Mouse (Mus musculus) lung, embryonic 14.5 days (tissue): Measurements from ENCODE around the gene Plxnb1. TPM values are rescaled to one million over a fixed set of nuclear protein-coding genes. Genes with fewer than 3 reads are reported as not detected.

ENCODE experiments used
- ATAC-seq: fragments of 200-750 bp; cut with Nextera tagmentation; 2 replicates; pipeline ENCODE4 v1.8.0; 2017; ENCODE audit warnings: mild to moderate bottlenecking, moderate TSS enrichment, moderate library complexity; ENCODE audit not compliant: insufficient read depth
- DNase-seq: peaks from one replicate; pipeline ENCODE4 v3.0.0-alpha.2; 2015
- H3K27ac ChIP-seq: fragments of 300-500 bp; sonication (generic); 2 replicates; pipeline ENCODE4 v1.5.1; 2014; ENCODE audit warnings: low read depth, mild to moderate bottlenecking, moderate library complexity
- H3K27me3 ChIP-seq: fragments of 300-500 bp; sonication (generic); 2 replicates; pipeline ENCODE4 v1.6.1; 2014; ENCODE audit warnings: low read length, control low read depth; ENCODE audit not compliant: insufficient read depth
- H3K36me3 ChIP-seq: fragments of 300-500 bp; sonication (generic); 2 replicates; pipeline ENCODE4 v1.6.1; 2014; ENCODE audit warnings: control low read depth; ENCODE audit not compliant: insufficient read depth
- H3K4me1 ChIP-seq: fragments of 300-500 bp; sonication (generic); 2 replicates; pipeline ENCODE4 v1.6.1; 2014; ENCODE audit warnings: antibody characterized with exemption, control low read depth; ENCODE audit not compliant: insufficient read depth
- H3K4me2 ChIP-seq: fragments of 300-500 bp; sonication (generic); 2 replicates; pipeline ENCODE4 v1.6.1; 2014; ENCODE audit warnings: mild to moderate bottlenecking
- H3K4me3 ChIP-seq: fragments of 300-500 bp; sonication (generic); 2 replicates; pipeline ENCODE4 v1.5.1; 2014; ENCODE audit warnings: low read depth, low read length
- H3K9ac ChIP-seq: fragments of 300-500 bp; sonication (generic); 2 replicates; pipeline ENCODE4 v1.6.1; 2014
- H3K9me3 ChIP-seq: fragments of 300-500 bp; sonication (generic); 2 replicates; pipeline ENCODE4 v1.6.1; 2016; ENCODE audit warnings: low read depth, low read length, control low read depth
- CTCF ChIP-seq: IDR thresholded peaks from 2 replicates; pipeline ENCODE4 v1.5.1; 2016; ENCODE audit warnings: antibody characterized with exemption, low read depth
- WGBS: fragments of 180-500 bp; shearing (Covaris S2); extraction: QIAGEN DNeasy Blood & Tissue Kit; methylation state at CpG from one replicate; pipeline ENCODE4 v1.1.7; 2014; 5-methylcytosine and 5-hydroxymethylcytosine counted together
- polyA plus RNA-seq: library from polyadenylated mRNA; unstranded; fragments of >200 nt; fragmentation: Nextera tagmentation; extraction: Ambion mirVana; gene quantifications from 2 replicates; pipeline ENCODE4 v1.2.1, GENCODE M21; 2014

Plxnb1 gene
- polyA plus RNA-seq, 1 experiment from 2014 or later: 18.4 TPM

- no peak for TF ChIP-seq CTCF
- no peak overlapping the region for H3K27ac ChIP-seq
- peaks cover 98% of the 10 kb centered on the region for H3K36me3 ChIP-seq
- DNase-seq: no peak
- no peak overlapping the region for H3K9ac ChIP-seq
- H3K9me3 ChIP-seq: no peaks in the 10 kb centered on the region
- ATAC-seq: no peak
- no peaks in the 10 kb centered on the region for H3K27me3 ChIP-seq
- H3K4me1 ChIP-seq: no peaks in the 10 kb centered on the region
- no peak overlapping the region for H3K4me3 ChIP-seq
- WGBS: 88% methylated on average over 4 of the region's 4 CpGs
- H3K4me2 ChIP-seq: no peak overlapping the region
Observed at GRCm38 (mm10) chr9:109111101-109111500, 15.9 kb downstream of the Plxnb1 start.

GRCm38 (mm10) chr9:109111591-109111990, 16.4 kb downstream of the Plxnb1 start:
- Histone ChIP-seq H3K27ac (no peak overlapping the region), H3K4me2 (no peak overlapping the region), H3K4me3 (no peak overlapping the region), H3K4me1 (no peaks in the 10 kb centered on the region), H3K36me3 (peaks cover 98% of the 10 kb centered on the region), H3K9me3 (no peaks in the 10 kb centered on the region), H3K9ac (no peak overlapping the region), H3K27me3 (no peaks in the 10 kb centered on the region)
- no peak for TF ChIP-seq CTCF
- ATAC-seq: no peak
- no peak for DNase-seq
- 91% methylated on average over 9 of the region's 9 CpGs for WGBS

- Histone ChIP-seq H3K9me3 (no peaks in the 10 kb centered on the region), H3K4me2 (no peak overlapping the region), H3K27me3 (no peaks in the 10 kb centered on the region), H3K27ac (no peak overlapping the region), H3K36me3 (peaks cover 100% of the 10 kb centered on the region), H3K9ac (no peak overlapping the region), H3K4me3 (no peak overlapping the region), H3K4me1 (no peaks in the 10 kb centered on the region)
- 84% methylated on average over 8 of the region's 8 CpGs for WGBS
- ATAC-seq (no peak), DNase-seq (no peak)
- no peak for TF ChIP-seq CTCF
Observed at GRCm38 (mm10) chr9:109113331-109113730, 18.1 kb downstream of the Plxnb1 start.

GRCm38 (mm10) chr9:109114276-109114675, 19.1 kb downstream of the Plxnb1 start:
- no peak for TF ChIP-seq CTCF
- Histone ChIP-seq H3K9ac (no peak overlapping the region), H3K9me3 (no peaks in the 10 kb centered on the region), H3K4me3 (no peak overlapping the region), H3K4me2 (no peak overlapping the region), H3K36me3 (peaks cover 100% of the 10 kb centered on the region), H3K27ac (no peak overlapping the region), H3K4me1 (no peaks in the 10 kb centered on the region), H3K27me3 (no peaks in the 10 kb centered on the region)
- DNase-seq (no peak), ATAC-seq (no peak)
- 95% methylated on average over 11 of the region's 11 CpGs for WGBS

- Histone ChIP-seq H3K36me3 (peaks cover 98% of the 10 kb centered on the region), H3K9me3 (no peaks in the 10 kb centered on the region), H3K4me2 (no peak overlapping the region), H3K27ac (no peak overlapping the region), H3K27me3 (no peaks in the 10 kb centered on the region), H3K4me1 (no peaks in the 10 kb centered on the region), H3K4me3 (no peak overlapping the region), H3K9ac (no peak overlapping the region)
- 88% methylated on average over 7 of the region's 7 CpGs for WGBS
- no peak for TF ChIP-seq CTCF
- DNase-seq: no peak
- no peak for ATAC-seq
Observed at GRCm38 (mm10) chr9:109114871-109115270, 19.7 kb downstream of the Plxnb1 start.

- no peak for ATAC-seq
- WGBS: 89% methylated on average over 10 of the region's 10 CpGs
- no peaks in the 10 kb centered on the region for H3K27me3 ChIP-seq
- no peak for DNase-seq
- H3K36me3 ChIP-seq: peaks cover 87% of the 10 kb centered on the region
- no peak for TF ChIP-seq CTCF
- no peaks in the 10 kb centered on the region for H3K9me3 ChIP-seq
- no peak overlapping the region for H3K9ac ChIP-seq
- no peak overlapping the region for H3K4me2 ChIP-seq
- H3K4me1 ChIP-seq: no peaks in the 10 kb centered on the region
- H3K27ac ChIP-seq: no peak overlapping the region
- H3K4me3 ChIP-seq: no peak overlapping the region
Observed at GRCm38 (mm10) chr9:109116205-109116604, 21.0 kb downstream of the Plxnb1 start.

GRCm38 (mm10) chr9:109118106-109118505, 22.9 kb downstream of the Plxnb1 start:
- no peaks in the 10 kb centered on the region for H3K27me3 ChIP-seq
- H3K27ac ChIP-seq: no peak overlapping the region
- H3K9me3 ChIP-seq: no peaks in the 10 kb centered on the region
- H3K4me3 ChIP-seq: no peak overlapping the region
- DNase-seq: peak; percentile 11
- WGBS: 86% methylated on average over 4 of the region's 4 CpGs
- no peak overlapping the region for H3K4me2 ChIP-seq
- no peak for ATAC-seq
- no peak overlapping the region for H3K9ac ChIP-seq
- no peak for TF ChIP-seq CTCF
- H3K4me1 ChIP-seq: no peaks in the 10 kb centered on the region
- peaks cover 68% of the 10 kb centered on the region for H3K36me3 ChIP-seq

GRCm38 (mm10) chr9:109119571-109119970, 24.4 kb downstream of the Plxnb1 start:
- whole genome bisulfite sequencing: 87% methylated on average over 9 of the region's 9 CpGs
- no peak for TF ChIP-seq CTCF
- ATAC-seq (no peak), DNase-seq (no peak)
- Histone ChIP-seq H3K4me2 (no peak overlapping the region), H3K36me3 (peaks cover 53% of the 10 kb centered on the region), H3K9me3 (no peaks in the 10 kb centered on the region), H3K4me3 (no peak overlapping the region), H3K4me1 (no peaks in the 10 kb centered on the region), H3K27ac (no peak overlapping the region), H3K27me3 (no peaks in the 10 kb centered on the region), H3K9ac (no peak overlapping the region)
